Mouse (Mus musculus) forebrain, embryonic 10.5 days (tissue): ENCODE data around the gene 1600014C10Rik. TPM values are rescaled to one million over a fixed set of nuclear protein-coding genes. Genes with fewer than 3 reads are reported as not detected.

Source experiments
- DNase-seq: peaks from one replicate; pipeline ENCODE4 v3.0.0-alpha.2; 2017; ENCODE audit warnings: low spot score; ENCODE audit errors: extremely low spot score
- H3K27ac ChIP-seq: fragments of 300-500 bp; sonication (generic); 2 replicates; pipeline ENCODE4 v1.5.1; 2016; ENCODE audit warnings: mild to moderate bottlenecking
- H3K27me3 ChIP-seq: fragments of 300-500 bp; sonication (generic); 2 replicates; pipeline ENCODE4 v1.6.1; 2016; ENCODE audit warnings: mild to moderate bottlenecking; ENCODE audit not compliant: poor library complexity, severe bottlenecking
- H3K36me3 ChIP-seq: fragments of 300-500 bp; sonication (generic); replicated peaks from 2 replicates; pipeline ENCODE4 v1.6.1; 2016; ENCODE audit warnings: mild to moderate bottlenecking, moderate library complexity
- H3K4me1 ChIP-seq: fragments of 300-500 bp; sonication (generic); 2 replicates; pipeline ENCODE4 v1.6.1; 2016
- H3K4me3 ChIP-seq: fragments of 300-500 bp; sonication (generic); 2 replicates; pipeline ENCODE4 v1.5.1; 2016; ENCODE audit warnings: mild to moderate bottlenecking, moderate library complexity
- H3K9me3 ChIP-seq: fragments of 300-500 bp; sonication (generic); 2 replicates; pipeline ENCODE4 v1.6.1; 2016; ENCODE audit warnings: mild to moderate bottlenecking, moderate library complexity
- WGBS: fragments of 180-500 bp; shearing (Covaris S2); methylation state at CpG from one replicate; pipeline ENCODE4 v1.1.7; 2016; 5-methylcytosine and 5-hydroxymethylcytosine counted together
- polyA plus RNA-seq: library from polyadenylated mRNA; unstranded; fragments of >200 nt; fragmentation: Nextera tagmentation; extraction: Ambion mirVana; gene quantifications from 2 replicates; pipeline ENCODE4 v1.2.1, GENCODE M21; 2016

The 1600014C10Rik gene
- polyA plus RNA-seq: 14.3 and 14.5 TPM in 2 replicates

DNA sequence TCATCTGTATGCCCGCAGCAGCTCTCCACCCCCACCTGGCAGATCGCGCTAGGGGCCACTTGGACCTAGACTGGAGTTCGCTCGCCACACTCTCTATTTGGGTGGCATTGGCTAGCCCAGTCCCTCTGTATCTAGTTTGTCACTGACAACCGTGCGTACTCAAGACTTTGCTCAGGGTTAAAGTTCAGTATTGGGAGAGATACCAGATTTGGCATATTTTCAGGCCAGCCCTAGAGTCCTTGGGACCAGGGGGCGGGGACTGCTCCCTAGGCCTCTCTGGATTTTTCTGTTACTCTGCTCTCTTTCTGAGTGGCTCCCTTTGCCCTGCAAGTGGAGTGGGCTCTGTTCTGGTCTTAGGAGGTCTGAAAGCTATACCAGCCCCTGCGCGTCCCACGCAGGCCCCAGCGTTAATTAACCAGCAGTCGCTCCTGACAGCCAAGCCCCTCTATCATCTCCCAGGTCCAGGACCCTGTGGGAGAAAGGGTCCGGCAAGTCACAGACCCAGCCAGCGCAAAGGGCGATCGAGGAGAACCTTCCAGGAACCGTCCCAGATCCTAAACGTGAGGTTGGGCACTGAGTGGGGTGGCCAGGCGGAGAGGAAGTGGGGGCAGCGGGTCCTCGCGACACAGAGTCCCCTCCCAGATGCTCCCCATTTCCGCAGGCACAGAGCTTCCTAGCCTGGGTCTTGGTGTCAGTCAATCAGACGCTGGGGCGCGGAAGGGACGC, at the start of gene 1600014C10Rik:
1600014C10Rik (plus strand) TSS at position 256 of the 726 bp plus-strand sequence.
- Histone ChIP-seq H3K9me3 (no peaks in the 10 kb centered on the region), H3K27me3 (no peaks in the 10 kb centered on the region), H3K4me3 (peak within 1 kb of the TSS; percentile 71), H3K36me3 (no peaks in the 10 kb centered on the region), H3K4me1 (peaks cover 22% of the 10 kb centered on the region), H3K27ac (peak within 1 kb of the TSS; percentile 91)
- WGBS: 4% methylated on average over 28 of the region's 28 CpGs
- no peak for DNase-seq

DNA sequence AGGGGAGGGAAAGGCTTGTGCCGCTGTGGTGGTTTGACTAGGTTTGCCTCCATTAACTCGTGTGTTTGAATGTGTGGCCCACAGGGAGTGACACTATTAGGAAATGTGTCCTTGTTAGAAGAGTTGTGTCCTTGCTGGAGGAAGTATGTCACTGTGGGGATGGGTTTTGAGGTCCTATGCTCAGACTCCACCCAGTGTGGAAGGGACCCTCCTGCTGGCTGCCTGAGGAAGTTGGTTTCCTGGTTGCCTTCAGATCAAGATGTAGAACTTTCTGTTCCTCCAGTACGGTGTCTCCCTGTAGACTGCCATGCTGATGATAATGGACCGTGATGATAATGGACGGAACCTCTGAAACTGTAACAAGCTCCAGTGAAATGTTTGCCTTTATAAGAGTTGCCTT, 48.5 kb upstream of the 1600014C10Rik start:
- DNase-seq: no peak
- Histone ChIP-seq H3K4me1 (peaks cover 12% of the 10 kb centered on the region), H3K9me3 (no peaks in the 10 kb centered on the region), H3K36me3 (no peaks in the 10 kb centered on the region), H3K27ac (no peak overlapping the region), H3K4me3 (no peak overlapping the region), H3K27me3 (no peaks in the 10 kb centered on the region)
- WGBS: 91% methylated on average over 5 of the region's 5 CpGs

DNA sequence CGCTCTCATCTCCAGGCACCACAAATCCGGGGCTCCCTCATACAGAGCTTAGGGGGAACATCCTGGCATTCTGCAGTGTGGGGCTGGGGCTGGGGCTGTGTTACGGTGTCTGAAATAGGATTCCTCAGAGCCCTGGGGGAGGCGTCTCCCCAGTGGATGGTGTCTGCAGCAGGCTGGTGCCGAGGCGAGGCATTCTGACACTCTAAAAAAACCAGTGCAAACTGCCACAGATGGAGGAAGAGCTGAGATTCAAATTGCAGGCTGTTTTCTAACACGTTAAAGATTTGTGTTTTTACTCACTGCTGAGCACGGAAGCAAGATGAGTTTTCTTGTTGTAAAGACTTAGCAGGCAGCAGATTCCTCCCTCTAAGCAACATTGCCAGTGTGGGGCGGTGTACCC, 42.7 kb upstream of the 1600014C10Rik start:
- H3K4me1 ChIP-seq: 0 out of 2 replicates have a peak, but pooled peaks cover 6% of the 10 kb centered on the region
- 50% methylated on average over 9 of the region's 9 CpGs for WGBS
- no peak for DNase-seq
- no peaks in the 10 kb centered on the region for H3K9me3 ChIP-seq
- H3K4me3 ChIP-seq: no peak overlapping the region
- H3K27ac ChIP-seq: no peak overlapping the region
- H3K27me3 ChIP-seq: no peaks in the 10 kb centered on the region; the same call in 1 of the 2 replicates
- H3K36me3 ChIP-seq: no peaks in the 10 kb centered on the region

DNA sequence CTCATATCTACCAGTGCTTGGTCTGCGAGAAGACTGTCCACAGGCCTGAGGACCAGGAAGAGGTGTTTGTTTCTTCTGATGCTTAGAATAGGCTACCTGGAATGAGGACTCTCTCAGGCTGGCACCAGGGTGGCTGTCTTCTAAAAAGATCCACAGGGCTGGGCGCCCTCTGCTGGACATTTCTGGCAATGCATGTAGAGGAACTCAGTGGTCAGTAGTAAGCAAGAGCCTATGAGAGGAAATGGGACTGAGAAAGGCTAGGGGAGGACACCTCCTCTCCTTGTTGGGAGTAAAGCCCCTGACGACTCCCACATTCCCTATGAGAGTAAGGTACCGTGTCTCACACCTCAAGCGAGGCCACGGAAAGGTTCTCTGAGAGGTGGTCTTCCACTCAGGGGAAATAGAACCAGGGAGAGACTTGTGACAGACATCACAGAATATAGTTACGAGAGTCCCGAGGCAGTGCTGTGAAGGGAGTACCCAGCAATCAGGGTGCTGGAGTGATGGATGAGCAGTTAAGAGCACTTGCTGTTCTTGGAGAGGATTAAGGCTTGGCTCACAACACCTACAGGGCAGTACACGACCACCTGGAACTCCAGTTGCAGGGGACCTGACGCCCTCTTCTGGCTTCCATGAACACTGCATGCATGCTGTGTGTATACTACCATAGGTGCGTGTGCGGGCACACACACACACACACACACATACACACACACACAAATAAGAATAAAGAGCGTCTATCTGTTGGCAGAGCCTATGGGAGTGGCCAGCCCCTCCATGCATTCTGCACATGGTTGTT, 41.1 kb upstream of the 1600014C10Rik start:
- H3K36me3 ChIP-seq: no peaks in the 10 kb centered on the region
- H3K4me3 ChIP-seq: no peak overlapping the region
- 68% methylated on average over 13 of the region's 13 CpGs for WGBS
- H3K27me3 ChIP-seq: no peaks in the 10 kb centered on the region; the same call in 1 of the 2 replicates
- no peak overlapping the region for H3K27ac ChIP-seq
- H3K9me3 ChIP-seq: no peaks in the 10 kb centered on the region
- DNase-seq: peak; percentile 90
- 0 out of 2 replicates have a peak, but pooled peaks cover 6% of the 10 kb centered on the region for H3K4me1 ChIP-seq

DNA sequence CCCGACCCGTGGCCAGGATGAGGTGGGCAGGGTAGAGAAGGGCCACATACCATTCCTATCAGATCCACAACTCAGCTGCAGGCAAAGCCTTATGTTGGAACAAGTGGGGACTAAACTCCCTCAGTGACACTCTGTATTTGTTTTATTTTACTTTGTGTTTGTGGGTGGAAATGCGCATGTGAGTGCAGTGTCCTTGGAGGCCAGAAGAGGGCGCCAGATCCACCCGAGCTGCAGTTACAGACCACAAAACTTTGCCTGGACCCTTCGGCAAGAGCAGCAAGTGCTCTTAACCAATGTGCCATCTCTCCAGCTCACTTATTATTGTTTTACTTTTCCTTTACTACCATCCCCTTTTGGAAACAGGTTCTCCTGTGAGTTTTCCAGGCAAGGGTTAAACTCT, 35.5 kb upstream of the 1600014C10Rik start:
- 87% methylated on average over 6 of the region's 6 CpGs for WGBS
- Histone ChIP-seq H3K27ac (no peak overlapping the region), H3K36me3 (no peaks in the 10 kb centered on the region), H3K4me1 (no peaks in the 10 kb centered on the region), H3K4me3 (no peak overlapping the region), H3K27me3 (no peaks in the 10 kb centered on the region), H3K9me3 (peaks cover 4% of the 10 kb centered on the region; the same call in 1 of the 2 replicates)
- DNase-seq: no peak

DNA sequence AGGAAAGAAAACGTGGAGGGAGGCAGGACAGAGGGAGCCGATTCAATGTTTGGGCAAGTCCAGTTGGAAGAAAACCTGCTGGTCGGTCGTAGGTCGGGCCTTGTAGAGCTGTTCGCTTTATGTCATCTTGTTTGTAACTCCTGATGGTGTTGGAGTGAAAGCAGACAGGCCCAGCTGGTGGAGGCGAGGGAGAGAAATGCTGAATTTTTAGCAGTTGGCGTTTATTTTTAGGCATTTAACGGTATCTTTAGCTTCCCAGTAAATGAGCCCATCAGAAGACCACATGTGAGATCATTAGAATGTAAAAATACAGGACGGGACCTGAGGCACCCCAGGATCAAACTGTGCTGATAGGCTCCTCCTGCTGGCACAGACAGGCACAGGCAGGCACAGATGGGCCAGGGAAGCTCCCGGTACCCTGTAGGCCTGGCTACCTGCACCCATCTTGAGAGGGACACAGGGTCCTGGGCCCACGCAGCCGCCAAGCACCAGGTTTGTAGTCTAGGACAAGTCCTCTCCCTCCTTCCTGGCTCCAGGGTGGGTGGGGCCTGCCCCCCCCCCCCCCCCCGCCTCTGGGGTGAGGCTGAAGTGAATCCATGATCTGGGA, 31.2 kb upstream of the 1600014C10Rik start:
- no peaks in the 10 kb centered on the region for H3K27me3 ChIP-seq
- H3K36me3 ChIP-seq: no peaks in the 10 kb centered on the region
- H3K4me3 ChIP-seq: no peak overlapping the region
- 66% methylated on average over 14 of the region's 14 CpGs for WGBS
- peaks cover 7% of the 10 kb centered on the region; the same call in 1 of the 2 replicates for H3K9me3 ChIP-seq
- no peaks in the 10 kb centered on the region for H3K4me1 ChIP-seq
- H3K27ac ChIP-seq: no peak overlapping the region
- DNase-seq: no peak

DNA sequence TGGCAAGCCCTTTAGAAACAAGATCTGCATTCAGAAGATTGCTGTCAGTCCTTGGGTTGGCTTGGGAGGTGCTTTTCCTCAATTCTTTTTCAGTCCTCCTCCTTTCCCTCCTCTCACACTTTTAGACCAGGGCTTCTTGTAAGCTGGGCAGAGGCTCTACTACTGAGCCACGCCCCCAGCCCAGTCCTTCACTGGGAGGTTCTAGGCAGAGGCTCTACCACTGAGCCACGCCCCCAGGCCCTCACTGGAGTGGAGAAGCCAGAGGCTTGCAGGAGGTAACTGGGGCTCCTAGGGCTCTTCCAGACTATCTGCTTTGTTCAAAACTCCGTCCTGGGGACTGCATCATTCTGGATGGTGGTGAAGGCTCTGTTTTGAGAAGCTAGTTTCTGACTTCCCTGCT, 30.4 kb upstream of the 1600014C10Rik start:
- 76% methylated on average over 3 of the region's 3 CpGs for WGBS

DNA sequence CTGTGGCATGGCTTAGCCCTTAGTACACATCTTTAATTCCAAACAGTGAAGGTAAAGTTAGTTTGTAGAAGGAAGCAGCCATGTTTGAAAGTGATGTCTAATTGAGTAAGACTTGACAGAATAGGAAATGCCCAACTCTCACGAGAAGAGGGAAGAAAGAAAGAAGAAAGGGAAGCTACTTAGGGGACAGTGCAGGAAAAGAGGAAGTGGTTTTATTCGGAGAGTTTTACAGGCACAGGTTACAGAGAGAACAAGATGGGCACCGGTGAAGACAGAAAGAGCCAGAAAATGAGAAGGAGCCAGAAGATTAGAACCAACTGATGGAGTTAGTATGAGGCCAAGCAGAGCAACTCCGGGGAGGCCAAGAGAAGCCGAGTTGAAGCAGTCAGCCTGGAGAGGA, 27.2 kb upstream of the 1600014C10Rik start:
- H3K36me3 ChIP-seq: no peaks in the 10 kb centered on the region
- no peak overlapping the region for H3K27ac ChIP-seq
- DNase-seq: no peak
- no peaks in the 10 kb centered on the region for H3K4me1 ChIP-seq
- H3K9me3 ChIP-seq: 0 out of 2 replicates have a peak, but pooled peaks cover 3% of the 10 kb centered on the region
- H3K27me3 ChIP-seq: no peaks in the 10 kb centered on the region
- no peak overlapping the region for H3K4me3 ChIP-seq
- WGBS: 87% methylated on average over 5 of the region's 5 CpGs

More for the DNA sequence above, 30.4 kb upstream of the 1600014C10Rik start:
- Histone ChIP-seq H3K27ac (no peak overlapping the region), H3K27me3 (no peaks in the 10 kb centered on the region), H3K36me3 (no peaks in the 10 kb centered on the region), H3K4me3 (no peak overlapping the region), H3K9me3 (peaks cover 3% of the 10 kb centered on the region; the same call in 1 of the 2 replicates), H3K4me1 (no peaks in the 10 kb centered on the region)
- no peak for DNase-seq

DNA sequence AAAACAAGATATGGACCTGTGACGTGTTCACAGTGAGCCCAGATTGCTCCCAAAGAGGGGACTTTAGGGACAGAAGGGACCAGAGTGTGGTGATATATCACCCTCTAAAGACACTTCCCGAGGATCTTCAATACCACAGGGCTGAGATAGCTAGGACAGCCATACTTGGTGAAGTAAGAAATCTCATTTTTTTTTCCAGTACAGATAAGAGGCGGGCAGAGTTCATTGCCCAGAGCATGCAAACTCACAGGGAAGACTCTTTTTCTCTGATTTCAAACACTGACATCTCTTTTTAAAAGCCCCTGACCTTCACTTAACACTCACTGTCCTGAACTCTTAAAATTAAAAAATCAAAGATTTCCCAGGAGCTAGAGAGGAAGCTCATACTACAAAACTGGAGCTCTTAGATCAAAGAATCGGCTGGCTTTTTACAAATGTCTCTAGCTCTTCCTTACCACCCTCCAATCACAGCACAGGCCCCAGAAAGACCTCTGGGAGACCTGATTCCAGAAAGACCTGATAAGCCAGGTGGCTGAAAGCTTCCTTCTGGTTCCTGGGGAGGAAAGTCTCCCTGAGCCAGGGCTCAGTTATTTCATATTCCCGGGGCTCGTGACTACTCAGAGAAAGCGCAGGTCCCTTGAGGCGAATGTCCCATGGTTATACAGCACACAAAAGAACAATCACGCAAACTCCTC, 24.1 kb upstream of the 1600014C10Rik start:
- Histone ChIP-seq H3K4me3 (no peak overlapping the region), H3K27me3 (no peaks in the 10 kb centered on the region), H3K36me3 (no peaks in the 10 kb centered on the region), H3K27ac (no peak overlapping the region), H3K9me3 (0 out of 2 replicates have a peak, but pooled peaks cover under 1% of the 10 kb centered on the region), H3K4me1 (no peaks in the 10 kb centered on the region)
- DNase-seq: no peak
- 86% methylated on average over 9 of the region's 9 CpGs for WGBS

DNA sequence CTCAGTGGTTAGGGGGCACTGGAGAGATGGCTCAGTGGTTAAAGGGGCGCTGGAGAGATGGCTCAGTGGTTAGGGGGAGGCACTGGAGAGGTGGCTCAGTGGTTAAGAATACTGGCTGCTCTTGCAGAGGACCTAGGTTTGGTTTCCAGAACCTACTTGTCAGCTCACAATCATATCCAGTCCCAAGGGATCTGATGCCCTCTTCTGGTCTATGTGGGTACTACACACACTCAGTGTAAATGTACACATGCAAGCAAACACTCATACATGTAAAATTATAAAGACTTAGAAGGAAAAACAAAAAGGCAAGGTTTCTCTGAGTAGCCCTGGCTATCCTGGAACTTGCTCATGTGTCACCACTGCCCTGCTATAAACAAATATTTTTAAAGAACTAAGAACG, 21.6 kb upstream of the 1600014C10Rik start:
- no peak for DNase-seq
- Histone ChIP-seq H3K36me3 (no peaks in the 10 kb centered on the region), H3K9me3 (no peaks in the 10 kb centered on the region), H3K4me3 (no peak overlapping the region), H3K27me3 (no peaks in the 10 kb centered on the region), H3K4me1 (no peaks in the 10 kb centered on the region), H3K27ac (no peak overlapping the region)
- 93% methylated on average over 2 of the region's 2 CpGs for WGBS

DNA sequence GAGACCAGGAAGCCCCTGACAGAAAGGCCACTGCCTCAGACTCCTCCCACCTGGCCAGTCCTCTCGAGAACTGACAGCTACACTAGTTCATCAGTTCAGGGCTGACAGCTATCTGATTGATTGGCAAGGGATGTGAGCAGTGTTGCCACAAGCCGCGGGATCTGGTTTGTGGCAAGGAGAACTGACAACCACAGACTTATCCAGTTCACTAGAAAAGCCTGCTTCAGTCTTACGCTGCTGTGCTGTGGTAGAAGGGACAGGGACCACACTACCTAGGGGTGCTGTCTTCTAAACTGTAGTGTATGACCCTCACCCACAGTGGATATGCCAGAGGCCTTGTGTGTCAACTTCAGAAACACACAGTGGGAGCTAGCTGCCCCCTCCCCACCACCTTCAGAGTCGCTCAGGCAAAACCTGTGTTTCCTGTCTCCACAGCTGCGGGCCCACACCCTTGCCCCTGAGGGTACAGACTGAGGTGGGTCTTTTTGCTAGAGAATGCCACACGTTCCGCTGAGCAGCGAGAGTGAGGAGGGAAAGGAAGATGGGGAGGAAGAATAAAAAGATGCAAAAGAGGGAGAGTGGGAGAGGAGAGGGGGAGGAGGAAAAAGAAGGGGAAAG, 19.5 kb upstream of the 1600014C10Rik start:
- Histone ChIP-seq H3K4me1 (peaks cover 3% of the 10 kb centered on the region), H3K36me3 (no peaks in the 10 kb centered on the region)
- WGBS: 69% methylated on average over 9 of the region's 9 CpGs

More for the DNA sequence above, 19.5 kb upstream of the 1600014C10Rik start:
- no peaks in the 10 kb centered on the region for H3K27me3 ChIP-seq
- no peak for DNase-seq
- no peak overlapping the region for H3K4me3 ChIP-seq
- no peaks in the 10 kb centered on the region for H3K9me3 ChIP-seq
- no peak overlapping the region for H3K27ac ChIP-seq
